Mouse (Mus musculus) kidney, adult 18-20 months (tissue): Measurements from ENCODE around the gene Zfp91.
"Not testable (repeated sequence)": the region's sequence is repeated elsewhere in the genome, so short reads cannot be mapped to it uniquely, and the experiment has no call there.

ENCODE experiments used
- DNase-seq: peaks from one replicate; pipeline ENCODE4 v3.0.0; 2021

Zfp91 gene

DNA sequence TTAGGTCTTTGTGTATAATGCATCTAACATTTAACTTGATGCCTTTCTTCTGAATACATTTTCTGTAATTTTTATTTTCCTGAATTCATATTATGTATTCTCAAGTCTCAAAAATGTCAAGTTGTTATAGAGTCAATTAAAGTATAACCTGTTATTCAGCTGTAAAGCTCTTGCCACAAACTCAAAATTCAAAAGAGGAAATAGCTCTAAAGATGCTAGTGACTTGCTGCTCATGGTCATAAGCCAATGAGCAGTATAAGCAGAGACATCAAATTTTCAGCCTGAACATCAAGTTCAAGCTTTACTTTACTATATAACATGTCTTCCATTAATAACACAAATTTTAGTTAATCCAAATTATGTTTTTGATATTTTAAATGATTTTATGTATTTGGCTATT lies 3.6 kb downstream of the Zfp91 start:
- DNase-seq = no peak

- DNase-seq = no peak
Measured at GRCm38 (mm10) chr19:12787721-12788120, 8.2 kb downstream of the Zfp91 start.

- DNase-seq = no peak
Measured at GRCm38 (mm10) chr19:12786803-12787395, 9.0 kb downstream of the Zfp91 start.

- DNase-seq = no peak
Measured at GRCm38 (mm10) chr19:12780437-12780836, 15.5 kb downstream of the Zfp91 start.

GRCm38 (mm10) chr19:12770888-12771287 lies 25.0 kb downstream of the Zfp91 start:
- DNase-seq = no peak

GRCm38 (mm10) chr19:12765308-12765707 lies 30.6 kb downstream of the Zfp91 start, which contains the start of gene Cntf:
Gene Cntf (minus strand): TSS chr19:12765632.
- DNase-seq = no peak

DNA sequence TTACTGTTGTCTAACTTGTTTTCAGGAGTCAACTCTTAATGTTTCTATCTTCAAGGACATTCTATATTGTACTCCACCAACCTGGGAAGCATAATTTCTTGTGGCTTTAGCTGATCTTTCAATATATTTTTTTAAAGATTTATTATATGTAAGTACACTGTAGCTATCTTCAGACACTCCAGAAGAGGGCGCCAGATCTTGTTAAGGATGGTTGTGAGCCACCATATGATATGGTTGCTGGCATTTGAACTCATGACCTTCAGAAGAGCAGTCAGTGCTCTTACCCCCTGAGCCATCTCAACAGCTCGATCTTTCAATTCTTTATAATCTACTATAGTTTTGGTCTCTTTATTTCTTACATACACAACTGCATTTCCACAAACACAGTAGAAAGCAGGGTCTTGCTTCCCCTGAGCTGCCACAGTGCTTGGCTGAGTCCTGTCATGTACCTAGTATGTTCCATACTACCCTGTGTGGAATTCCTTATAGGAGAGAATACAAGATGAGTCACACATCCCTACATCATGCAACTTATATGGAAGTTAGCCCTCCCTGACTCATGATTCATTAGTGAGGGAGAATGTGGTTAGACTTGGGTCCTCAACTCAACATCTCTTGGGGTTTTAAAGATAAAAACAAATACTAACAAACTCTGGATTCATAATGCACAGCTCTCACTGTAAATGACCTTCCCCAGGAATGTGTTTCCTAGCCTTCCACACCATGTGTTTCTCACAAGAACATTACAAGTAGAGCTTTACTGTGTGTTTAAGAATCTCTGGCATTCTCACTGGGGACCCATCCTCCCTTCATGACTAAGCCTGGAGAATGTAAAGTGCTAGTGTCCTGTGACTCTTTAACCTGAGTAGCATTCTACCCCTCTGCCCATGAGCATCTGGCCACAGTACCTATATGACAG lies 33.5 kb downstream of the Zfp91 start:
- no peak for DNase-seq

DNA sequence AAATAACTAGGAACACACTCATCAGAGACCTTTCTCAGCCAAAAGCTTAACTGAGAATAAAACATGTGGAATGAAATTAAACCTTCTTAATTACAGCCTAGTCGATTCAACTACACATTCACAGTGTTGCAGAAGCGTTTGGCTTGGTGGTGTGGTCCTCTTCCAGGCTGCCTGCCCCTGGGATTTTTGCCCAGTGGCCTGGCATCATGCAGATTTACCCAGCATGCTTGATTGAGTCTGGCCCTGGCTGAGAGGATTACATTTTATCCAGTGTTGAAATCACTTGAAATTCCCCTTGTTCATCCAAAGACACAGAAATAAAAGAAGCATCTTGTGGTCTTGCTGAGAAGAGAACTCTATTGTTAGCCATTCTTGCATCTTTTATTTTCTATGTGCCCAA lies 36.3 kb downstream of the Zfp91 start:
- peak; percentile 39 for DNase-seq

DNA sequence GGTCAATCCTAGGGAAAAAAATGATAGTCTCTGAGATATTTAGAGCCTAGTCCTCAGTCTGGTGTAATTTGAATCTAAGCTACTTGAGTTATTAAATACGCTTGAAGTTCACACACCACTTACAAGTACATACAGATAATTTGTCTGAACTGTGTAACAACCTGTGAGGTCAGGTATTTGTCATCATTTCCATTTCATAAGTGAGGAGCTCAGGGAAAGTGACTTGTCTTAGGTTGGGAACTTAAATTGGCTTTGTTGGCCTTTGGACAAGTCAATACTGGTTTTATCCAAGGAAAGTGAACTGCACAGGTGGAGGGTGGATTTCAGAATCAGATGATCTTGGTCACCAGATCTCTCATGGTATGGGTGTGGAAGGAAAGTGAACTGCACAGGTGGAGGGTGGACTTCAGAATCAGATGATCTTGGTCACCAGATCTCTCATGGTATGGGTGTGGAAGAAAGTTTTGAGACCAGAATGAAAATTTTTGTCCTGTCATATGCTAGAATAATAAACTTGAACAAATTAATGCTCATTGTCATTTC lies 36.9 kb downstream of the Zfp91 start:
- DNase-seq = no peak

GRCm38 (mm10) chr19:12756286-12756685 lies 39.6 kb downstream of the Zfp91 start:
- DNase-seq = no peak

GRCm38 (mm10) chr19:12731950-12732349 lies 64.0 kb downstream of the Zfp91 start:
- no peak for DNase-seq

- DNase-seq = no peak
Measured at GRCm38 (mm10) chr19:12731036-12731435, 64.9 kb downstream of the Zfp91 start.

- no peak for DNase-seq
Measured at GRCm38 (mm10) chr19:12725851-12726250, 70.1 kb downstream of the Zfp91 start.

DNA sequence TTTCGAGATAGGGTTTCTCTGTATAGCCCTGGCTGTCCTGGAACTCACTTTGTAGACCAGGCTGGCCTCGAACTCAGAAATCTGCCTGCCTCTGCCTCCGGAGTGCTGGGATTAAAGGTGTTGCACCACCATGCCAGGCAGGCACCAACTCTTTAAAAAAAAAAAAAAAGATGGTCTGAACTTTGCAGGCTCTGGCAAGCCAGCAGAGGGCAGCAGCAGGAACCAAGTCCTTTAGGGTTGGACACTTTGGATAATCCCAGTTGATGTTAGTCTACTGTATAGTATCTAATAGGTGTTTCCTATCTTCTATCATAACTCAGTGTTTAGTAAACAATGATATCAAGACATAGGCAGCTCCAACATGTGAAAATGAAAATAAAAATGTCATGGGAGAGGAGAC lies 73.6 kb downstream of the Zfp91 start:
- peak; percentile 47 for DNase-seq

DNA sequence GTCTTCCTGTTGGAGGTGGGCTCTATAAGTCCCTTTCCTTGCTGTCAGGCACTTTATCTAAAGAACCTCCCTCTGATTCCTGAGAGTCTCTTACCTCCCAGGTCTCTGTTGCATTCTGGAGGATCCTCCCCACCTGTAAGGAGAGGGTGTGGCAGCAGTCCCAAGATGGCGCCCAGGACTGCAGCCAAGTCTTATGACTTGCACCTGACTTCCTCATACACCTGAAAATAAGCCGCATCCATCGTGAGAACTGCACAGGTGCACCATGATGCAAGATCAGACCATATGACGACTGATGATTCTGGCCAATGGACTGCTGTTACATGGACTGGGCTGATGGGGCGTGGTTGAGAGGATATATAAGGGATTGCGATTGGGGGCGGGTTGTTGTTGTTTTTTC lies 74.3 kb downstream of the Zfp91 start:
- DNase-seq = peak; percentile 45

GRCm38 (mm10) chr19:12720919-12721318 lies 75.0 kb downstream of the Zfp91 start:
- not testable (repeated sequence) for DNase-seq

- no peak for DNase-seq
Measured at GRCm38 (mm10) chr19:12720463-12720862, 75.5 kb downstream of the Zfp91 start.

GRCm38 (mm10) chr19:12719189-12719588 lies 76.7 kb downstream of the Zfp91 start:
- no peak for DNase-seq
